Mouse (Mus musculus) C2C12 (cell line): ENCODE data around the gene Adipor2. TPM values are rescaled to one million over a fixed set of nuclear protein-coding genes. Genes with fewer than 3 reads are reported as not detected.
A peak's percentile ranks its signal among the peaks of the same experiment; 100 is the strongest.

Source experiments
- H3K27me3 ChIP-seq: one replicate; pipeline ENCODE4 v1.6.1; 2011; ENCODE audit not compliant: control insufficient read depth, insufficient read depth, insufficient read length
- H3K36me3 ChIP-seq: one replicate; pipeline ENCODE4 v1.6.1; 2011; ENCODE audit not compliant: control insufficient read depth, insufficient read depth
- H3K4me3 ChIP-seq: one replicate; pipeline ENCODE4 v1.5.1; 2011; ENCODE audit warnings: mild to moderate bottlenecking, control low read depth; ENCODE audit not compliant: poor library complexity, insufficient read depth, severe bottlenecking
- H3K79me2 ChIP-seq: one replicate; pipeline ENCODE4 v1.6.1; 2011; ENCODE audit not compliant: control insufficient read depth, insufficient read depth
- H3K79me3 ChIP-seq: one replicate; pipeline ENCODE4 v1.6.1; 2011; ENCODE audit warnings: low read depth, control low read depth
- H3ac ChIP-seq: one replicate; pipeline ENCODE3; 2011; ENCODE audit warnings: low read depth; ENCODE audit not compliant: control insufficient read depth, insufficient read length
- CEBPB ChIP-seq: IDR thresholded peaks from one replicate; pipeline ENCODE4 v1.6.1; 2011; ENCODE audit warnings: low read depth, mild to moderate bottlenecking, control low read depth, moderate library complexity
- CTCF ChIP-seq: IDR thresholded peaks from one replicate; pipeline ENCODE4 v1.5.1; 2011; ENCODE audit not compliant: control insufficient read depth, insufficient read depth, insufficient read length
- FOSL1 ChIP-seq: IDR thresholded peaks from one replicate; pipeline ENCODE4 v1.8.0; 2011; ENCODE audit warnings: mild to moderate bottlenecking, low read length; ENCODE audit not compliant: poor library complexity, insufficient read depth, severe bottlenecking
- MAX ChIP-seq: IDR thresholded peaks from one replicate; pipeline ENCODE4 v1.6.1; 2011; ENCODE audit warnings: mild to moderate bottlenecking, control low read depth
- MYOD1 ChIP-seq: IDR thresholded peaks from one replicate; pipeline ENCODE4 v1.6.1; 2011; ENCODE audit warnings: low read depth; ENCODE audit not compliant: control insufficient read depth, insufficient read length
- MYOG ChIP-seq: IDR thresholded peaks from one replicate; pipeline ENCODE4 v1.6.1; 2011; ENCODE audit not compliant: control insufficient read depth, insufficient read length; ENCODE audit errors: extremely low read depth
- USF1 ChIP-seq: IDR thresholded peaks from one replicate; pipeline ENCODE4 v1.6.1; 2011; ENCODE audit warnings: low read depth, mild to moderate bottlenecking, control low read depth, moderate library complexity
- polyA plus RNA-seq: library from polyadenylated mRNA; unstranded; fragments of >200 nt; fragmentation: generic; extraction: Trizol; gene quantifications from one replicate; pipeline ENCODE4 v1.2.1, GENCODE M21; 2012; ENCODE audit warnings: missing spikeins

The Adipor2 gene
- polyA plus RNA-seq, 1 experiment, result 28.0 TPM

DNA sequence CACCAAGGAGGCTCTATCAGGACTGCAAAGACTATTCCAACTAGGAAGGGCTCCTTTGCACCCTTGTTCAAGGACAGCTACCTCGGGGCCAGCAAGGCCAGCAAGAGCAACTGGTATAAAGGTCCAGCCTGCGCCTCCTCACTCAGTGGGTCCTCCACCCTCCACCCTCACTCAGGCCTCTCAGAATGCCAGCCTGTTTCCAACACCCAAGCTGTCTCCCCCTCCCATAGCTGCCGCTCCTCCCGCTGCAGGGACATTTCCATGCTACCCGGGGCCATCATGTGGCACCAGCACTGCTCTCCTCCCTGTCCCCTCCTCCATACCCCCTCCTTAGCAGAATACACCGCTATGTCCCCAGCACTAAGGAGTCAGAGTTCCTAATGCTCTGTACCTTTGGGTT lies 87.6 kb downstream of the Adipor2 start:
- no peak overlapping the region for H3ac ChIP-seq
- TF ChIP-seq MYOG (no peak), MAX (no peak)
- H3K4me3 ChIP-seq, result no peak overlapping the region
- H3K79me3 ChIP-seq, result no peaks in the 10 kb centered on the region
- peaks cover 46% of the 10 kb centered on the region for H3K27me3 ChIP-seq
- no peaks in the 10 kb centered on the region for H3K79me2 ChIP-seq
- no peaks in the 10 kb centered on the region for H3K36me3 ChIP-seq

DNA sequence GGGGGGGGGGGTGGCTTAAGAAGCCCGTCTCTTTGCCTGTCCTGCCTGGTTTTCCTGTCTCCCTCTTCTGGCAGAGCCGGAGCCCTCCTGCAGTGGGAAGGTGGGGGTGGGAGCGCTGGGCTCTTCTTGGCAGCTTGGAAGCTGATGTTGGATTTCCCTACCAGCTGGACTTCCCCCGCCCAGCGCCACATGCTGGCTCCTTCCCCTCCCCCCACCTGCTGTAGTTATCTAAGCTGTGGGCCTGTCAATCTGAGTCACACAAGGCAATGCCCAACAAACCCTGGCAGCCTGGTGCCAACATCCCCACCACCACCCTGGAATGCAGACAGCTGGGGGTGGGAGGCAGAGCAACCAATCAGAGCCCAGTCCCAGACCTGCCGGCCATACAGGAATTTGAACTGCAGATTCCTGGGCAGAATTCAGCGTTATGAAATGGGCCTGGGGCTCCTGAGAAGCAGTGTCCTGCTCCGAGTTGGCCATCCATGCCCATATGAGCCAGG lies 88.2 kb downstream of the Adipor2 start:
- peaks cover 50% of the 10 kb centered on the region for H3K27me3 ChIP-seq
- H3K79me2 ChIP-seq, result no peaks in the 10 kb centered on the region
- no peaks in the 10 kb centered on the region for H3K36me3 ChIP-seq
- no peak for TF ChIP-seq USF1
- peak; percentile 47 for TF ChIP-seq MYOD1
- H3K4me3 ChIP-seq, result no peak overlapping the region
- H3K79me3 ChIP-seq, result no peaks in the 10 kb centered on the region
- no peak overlapping the region for H3ac ChIP-seq

DNA sequence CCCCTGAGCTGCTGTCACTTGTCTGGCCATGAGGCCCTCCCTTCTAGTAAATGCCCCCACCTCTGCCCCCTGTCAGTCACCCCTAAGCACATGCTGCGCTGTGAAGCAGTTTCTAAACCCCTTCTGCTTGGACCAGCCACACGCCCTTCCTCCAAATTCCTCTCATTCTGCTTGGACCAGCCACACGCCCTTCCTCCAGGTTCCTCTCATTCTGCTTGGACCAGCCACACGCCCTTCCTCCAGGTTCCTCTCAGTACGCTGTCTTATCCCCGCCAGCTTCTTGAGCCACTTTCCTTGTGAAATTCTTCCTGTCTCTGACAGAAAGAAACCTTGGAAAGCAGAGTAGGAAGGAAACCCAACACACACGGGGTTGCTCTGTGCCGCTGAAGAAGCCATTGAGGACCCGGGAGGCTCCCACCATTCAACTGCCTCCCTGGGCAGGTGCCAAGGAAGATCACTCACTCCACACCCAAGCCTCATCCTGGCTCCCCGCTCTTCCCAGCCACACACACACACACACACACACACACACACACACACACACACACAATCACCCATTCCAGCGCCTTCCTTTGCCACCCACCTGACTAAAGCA lies 88.9 kb downstream of the Adipor2 start:
- H3K79me2 ChIP-seq, result no peaks in the 10 kb centered on the region
- no peak for TF ChIP-seq CTCF
- TF ChIP-seq USF1, result no peak
- no peak for TF ChIP-seq MYOG
- TF ChIP-seq FOSL1, result no peak
- H3K79me3 ChIP-seq, result no peaks in the 10 kb centered on the region
- no peak overlapping the region for H3K4me3 ChIP-seq
- no peak overlapping the region for H3ac ChIP-seq
- H3K27me3 ChIP-seq, result peaks cover 56% of the 10 kb centered on the region
- H3K36me3 ChIP-seq, result no peaks in the 10 kb centered on the region

DNA sequence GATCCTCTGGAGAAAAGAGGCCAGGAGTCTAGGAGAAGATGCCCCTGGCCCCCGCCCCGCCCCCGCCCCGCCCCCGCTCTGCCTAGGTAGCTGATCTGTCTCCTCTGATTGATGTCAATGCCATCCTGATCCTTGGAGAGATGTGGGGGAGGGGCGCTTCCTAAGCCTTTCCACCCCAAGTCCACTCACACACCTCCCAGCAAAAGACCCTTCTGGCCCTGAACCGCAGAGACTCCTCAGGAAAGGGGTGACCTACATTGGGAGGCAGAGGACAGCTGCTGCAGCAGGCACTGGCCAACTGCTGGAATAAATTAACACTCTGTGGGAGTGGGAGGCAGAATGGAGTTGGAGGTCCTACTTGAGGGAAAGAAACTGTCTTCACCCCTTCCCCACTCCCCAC lies 91.0 kb downstream of the Adipor2 start:
- no peak overlapping the region for H3ac ChIP-seq
- H3K79me3 ChIP-seq, result no peaks in the 10 kb centered on the region
- H3K27me3 ChIP-seq, result peaks cover 72% of the 10 kb centered on the region
- no peaks in the 10 kb centered on the region for H3K36me3 ChIP-seq
- no peak for TF ChIP-seq MYOD1
- TF ChIP-seq USF1, result no peak
- TF ChIP-seq FOSL1, result no peak
- no peak for TF ChIP-seq CTCF
- TF ChIP-seq MYOG, result no peak
- TF ChIP-seq CEBPB, result no peak
- TF ChIP-seq MAX, result no peak
- H3K4me3 ChIP-seq, result no peak overlapping the region
- no peaks in the 10 kb centered on the region for H3K79me2 ChIP-seq

DNA sequence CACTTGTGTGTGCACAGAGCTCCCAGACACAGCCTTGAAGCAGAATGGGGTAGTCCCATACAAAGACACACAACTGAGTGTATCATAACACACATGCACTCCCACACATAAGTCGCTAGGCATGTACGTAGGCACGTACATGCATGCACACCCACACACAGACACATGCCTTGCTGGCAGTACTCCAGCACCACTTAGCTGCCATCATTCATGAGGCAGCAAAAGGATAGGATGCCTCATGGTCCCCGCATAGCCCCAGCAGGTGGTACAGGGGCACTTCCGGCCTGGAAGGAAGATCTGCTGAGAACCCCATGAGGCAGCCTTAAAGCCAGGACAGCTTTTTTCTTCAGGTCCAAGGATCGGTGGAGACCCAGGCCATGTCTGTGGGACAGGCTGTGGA lies 91.5 kb downstream of the Adipor2 start:
- TF ChIP-seq MAX (no peak), CEBPB (no peak), CTCF (no peak), MYOD1 (no peak), MYOG (no peak), FOSL1 (no peak), USF1 (no peak)
- Histone ChIP-seq H3ac (no peak overlapping the region), H3K79me2 (no peaks in the 10 kb centered on the region), H3K27me3 (peaks cover 70% of the 10 kb centered on the region), H3K36me3 (no peaks in the 10 kb centered on the region), H3K79me3 (no peaks in the 10 kb centered on the region), H3K4me3 (no peak overlapping the region)

DNA sequence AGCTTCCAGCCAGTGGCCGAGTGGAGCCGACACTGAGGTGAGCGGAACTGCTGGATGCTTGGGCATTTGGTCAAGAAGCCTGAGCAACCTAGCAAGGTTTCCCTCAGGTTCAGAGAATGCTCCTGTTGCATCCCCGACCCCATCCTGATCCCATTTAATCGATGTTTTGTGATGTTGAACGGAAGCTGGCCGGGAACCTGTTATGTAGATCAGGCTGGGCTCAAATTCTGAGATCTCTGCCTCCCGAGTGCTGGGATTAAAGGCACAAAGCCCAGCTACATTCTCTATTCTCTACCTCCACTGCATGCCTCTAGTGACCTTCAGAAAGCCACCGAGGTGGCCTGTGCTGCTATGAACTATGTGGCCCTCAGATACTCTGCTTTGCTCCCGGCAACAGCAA lies 92.7 kb downstream of the Adipor2 start:
- Histone ChIP-seq H3K79me2 (no peaks in the 10 kb centered on the region), H3K79me3 (no peaks in the 10 kb centered on the region), H3K36me3 (no peaks in the 10 kb centered on the region), H3K27me3 (peaks cover 68% of the 10 kb centered on the region), H3K4me3 (no peak overlapping the region), H3ac (no peak overlapping the region)
- no peak for TF ChIP-seq FOSL1
- TF ChIP-seq MAX, result no peak
- TF ChIP-seq CEBPB, result no peak
